Mouse (Mus musculus): ENCODE results near the gene Slc39a10. TPM values are rescaled to one million over a fixed set of nuclear protein-coding genes. Genes with fewer than 3 reads are reported as not detected.
"Not testable (repeated sequence)": the region's sequence is repeated elsewhere in the genome, so short reads cannot be mapped to it uniquely, and the experiment has no call there.

Gene Slc39a10
- total RNA-seq, 4 experiments from 2014 or later = 3.5 to 5.2 (median 4.3) TPM

GRCm38 (mm10) chr1:46864175-46864885, 28.3 kb downstream of the Slc39a10 start:
- no peak for DNase-seq (ENCODE audit: low spot score in 2 of 2)

DNA sequence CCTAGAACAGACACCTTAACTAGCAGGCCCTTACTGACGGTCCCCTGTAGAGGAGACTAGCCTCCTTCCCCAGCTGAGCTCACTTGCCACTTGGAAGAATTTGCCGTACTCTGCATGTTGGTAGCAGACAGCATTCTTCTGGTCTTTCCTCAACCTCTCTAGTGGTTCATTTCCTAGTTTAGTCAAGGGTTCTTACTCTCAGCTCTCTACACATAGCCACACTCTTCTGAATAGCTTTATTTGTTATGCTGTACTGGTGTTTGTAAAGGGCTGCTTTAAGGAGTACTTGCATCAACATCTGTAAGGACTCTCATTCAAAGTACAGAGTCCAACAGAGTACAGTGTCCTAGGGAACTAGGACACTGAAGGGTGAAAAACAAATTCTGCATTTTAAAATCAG, 29.2 kb downstream of the Slc39a10 start:
- no peak for DNase-seq (ENCODE audit: low spot score in 2 of 2)

- DNase-seq (ENCODE audit: low spot score in 2 of 2) = no peak
These were observed 32.6 kb downstream of the Slc39a10 start for GRCm38 (mm10) chr1:46860082-46860481.

- no peak for DNase-seq (ENCODE audit: low spot score in 2 of 2)
These were observed 34.1 kb downstream of the Slc39a10 start for GRCm38 (mm10) chr1:46858579-46858978.

- no peak for DNase-seq (ENCODE audit: low spot score in 2 of 2)
These were observed 36.2 kb downstream of the Slc39a10 start for GRCm38 (mm10) chr1:46856498-46856897.

- DNase-seq (ENCODE audit: low spot score in 2 of 2) = peak in 1 of 2 experiments; percentile 78
These were observed 38.4 kb downstream of the Slc39a10 start for GRCm38 (mm10) chr1:46854036-46854900.

- peak; percentile 97 for DNase-seq (ENCODE audit: low spot score in 2 of 2)
These were observed 39.2 kb downstream of the Slc39a10 start for GRCm38 (mm10) chr1:46853317-46854035.

DNA sequence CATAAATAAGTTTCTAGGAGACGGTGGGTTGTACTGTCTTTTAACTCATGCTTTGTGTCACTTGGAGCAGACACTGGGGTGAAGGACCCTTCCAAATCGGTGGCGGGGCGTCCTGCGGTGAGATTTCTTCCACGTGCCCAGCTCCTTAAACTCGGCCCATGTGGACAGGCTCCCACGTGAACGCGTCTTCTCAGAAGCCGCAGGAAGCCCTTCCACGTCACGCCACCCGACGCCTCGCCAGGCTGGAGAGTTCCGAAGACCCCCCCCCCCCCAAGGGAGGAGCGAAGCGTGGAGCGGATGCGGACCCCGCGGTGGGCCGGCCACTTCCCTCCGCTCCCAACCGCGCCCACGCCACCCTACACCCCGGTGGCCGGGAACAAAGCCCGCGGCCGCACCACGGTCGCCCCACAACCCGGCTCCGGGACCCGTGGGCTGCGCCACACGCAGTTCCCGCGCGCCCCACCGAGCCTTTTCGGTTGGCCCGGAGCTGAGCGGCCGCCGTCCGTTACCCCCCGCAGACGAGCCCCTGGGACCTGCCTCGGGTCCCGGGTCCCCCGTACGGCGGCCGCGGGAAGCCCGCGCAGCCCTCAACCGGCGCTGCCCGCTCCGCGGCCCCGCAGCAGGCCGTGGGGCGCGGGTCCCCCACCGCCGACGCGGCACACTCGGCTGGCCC, 39.9 kb downstream of the Slc39a10 start:
- peak; percentile 46 to 62 for DNase-seq (ENCODE audit: low spot score in 2 of 2)

DNA sequence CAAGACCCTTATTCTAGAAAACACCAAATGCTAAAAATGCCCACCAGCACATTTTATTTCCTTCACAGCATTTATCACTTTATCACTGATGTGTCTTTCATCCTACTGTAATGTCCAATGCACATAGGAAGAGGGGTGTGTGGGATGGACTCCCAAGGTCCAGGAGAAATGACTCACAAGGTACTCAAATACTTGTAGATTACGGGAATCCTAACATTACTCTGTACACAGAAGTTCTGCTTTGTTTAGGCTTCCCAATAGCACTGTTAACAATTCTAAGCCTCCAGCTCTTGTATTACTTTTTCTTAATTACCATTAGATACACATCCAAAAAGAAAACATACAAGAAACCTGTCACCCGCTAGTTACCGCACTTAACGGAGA, 40.4 kb downstream of the Slc39a10 start:
- DNase-seq (ENCODE audit: low spot score in 2 of 2) = no peak

DNA sequence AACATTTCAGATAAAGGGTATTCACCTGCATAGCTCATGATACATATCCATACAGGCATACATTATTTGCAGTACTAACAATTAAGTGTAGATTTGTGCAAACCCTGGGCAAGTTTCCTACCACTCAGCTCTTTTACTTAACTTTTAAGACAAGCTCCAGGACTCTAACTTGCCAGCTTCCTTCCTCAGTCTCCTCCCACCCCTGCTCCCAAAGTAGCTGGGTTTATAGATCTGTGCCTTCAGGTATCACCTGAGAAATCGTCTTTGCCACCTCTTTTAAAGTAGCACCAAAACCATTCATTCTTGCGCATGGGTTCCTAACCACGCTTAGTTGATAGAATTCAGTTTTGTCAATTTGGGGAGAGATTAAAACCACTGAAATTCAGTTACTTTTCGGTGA, 41.1 kb downstream of the Slc39a10 start:
- no peak for DNase-seq (ENCODE audit: low spot score in 2 of 2)

- DNase-seq (ENCODE audit: low spot score in 2 of 2) = peak; percentile 10 to 35
These were observed 42.9 kb downstream of the Slc39a10 start for GRCm38 (mm10) chr1:46849758-46850157.

- DNase-seq (ENCODE audit: low spot score in 2 of 2) = no peak
These were observed 47.4 kb downstream of the Slc39a10 start for GRCm38 (mm10) chr1:46845221-46845620.

DNA sequence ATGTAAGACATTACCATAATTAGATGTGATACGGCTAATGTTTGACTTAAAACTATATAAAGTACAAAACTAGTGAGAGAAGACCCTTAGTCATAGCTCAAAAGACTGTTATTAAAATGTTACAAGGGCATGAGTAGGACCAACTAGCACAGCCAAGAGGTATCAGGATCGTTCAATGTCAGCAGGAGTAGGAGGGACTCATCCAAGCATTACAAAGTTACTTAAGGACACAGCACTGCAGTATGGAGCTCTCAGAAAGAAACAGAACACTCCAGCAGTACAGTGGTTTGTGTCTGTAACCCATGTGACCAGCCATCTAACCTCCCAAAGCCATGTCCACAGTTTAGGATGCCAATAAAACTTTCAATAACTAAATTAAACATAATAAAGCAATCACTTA, 48.4 kb downstream of the Slc39a10 start:
- DNase-seq (ENCODE audit: low spot score in 2 of 2) = no peak

DNA sequence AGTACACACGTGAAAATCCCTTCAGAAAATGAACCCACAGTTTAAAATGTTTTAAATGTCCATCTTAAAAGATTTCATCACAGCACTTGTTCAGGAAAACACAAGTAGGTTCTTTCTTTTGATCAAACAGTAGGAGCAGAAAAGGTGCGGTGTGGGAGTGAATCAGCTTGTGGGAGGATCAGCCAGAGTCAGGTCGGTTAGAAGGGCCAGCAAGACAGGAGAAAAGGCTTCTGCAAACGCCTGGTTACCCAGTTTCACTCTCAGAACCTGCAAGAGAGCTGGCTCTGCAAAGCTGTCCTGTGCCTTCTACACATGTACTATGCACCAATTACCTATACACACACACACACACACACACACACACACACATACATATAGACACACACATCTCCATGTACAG, 49.2 kb downstream of the Slc39a10 start:
- no peak for DNase-seq (ENCODE audit: low spot score in 2 of 2)

- peak in 1 of 2 experiments; percentile 30 for DNase-seq (ENCODE audit: low spot score in 2 of 2)
These were observed 60.7 kb downstream of the Slc39a10 start for GRCm38 (mm10) chr1:46831927-46832326.

DNA sequence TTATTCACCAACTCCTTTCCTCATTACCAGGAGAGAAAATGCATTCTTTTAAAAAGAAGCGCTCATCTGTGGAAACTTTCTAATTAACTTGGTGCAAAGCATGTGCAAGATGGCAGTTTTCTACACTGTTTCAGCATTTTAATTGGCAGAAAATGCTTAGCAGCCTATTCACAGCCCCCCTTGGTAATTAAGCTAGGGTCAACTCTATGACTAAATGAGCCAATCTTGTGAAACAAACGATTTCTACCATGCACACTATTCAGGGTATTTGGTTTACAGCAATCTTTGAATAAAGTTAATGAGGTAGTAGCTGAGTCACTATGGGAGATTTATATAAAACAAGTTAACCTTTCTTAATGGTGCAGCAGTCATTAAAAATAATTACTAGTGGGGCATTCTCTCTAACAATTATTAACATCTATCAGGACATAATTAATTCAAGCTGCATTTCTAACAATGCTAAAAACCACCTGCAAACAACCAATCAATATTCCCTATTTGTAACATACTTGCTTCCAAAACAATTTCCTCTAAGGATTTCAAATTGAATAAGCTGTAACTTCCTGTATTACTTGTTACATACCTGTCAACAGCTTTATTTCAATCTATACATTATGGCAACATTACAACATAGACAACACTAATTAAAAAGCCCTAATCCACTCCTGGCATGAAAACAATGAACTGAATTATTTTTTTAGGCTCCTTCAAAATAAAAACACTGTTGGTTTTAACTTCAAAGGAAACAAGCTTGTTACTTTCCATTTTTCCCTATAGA, 62.4 kb downstream of the Slc39a10 start:
- no peak for DNase-seq (ENCODE audit: low spot score in 2 of 2)

- DNase-seq (ENCODE audit: low spot score in 2 of 2) = no peak
These were observed 70.2 kb downstream of the Slc39a10 start for GRCm38 (mm10) chr1:46822256-46822972.

DNA sequence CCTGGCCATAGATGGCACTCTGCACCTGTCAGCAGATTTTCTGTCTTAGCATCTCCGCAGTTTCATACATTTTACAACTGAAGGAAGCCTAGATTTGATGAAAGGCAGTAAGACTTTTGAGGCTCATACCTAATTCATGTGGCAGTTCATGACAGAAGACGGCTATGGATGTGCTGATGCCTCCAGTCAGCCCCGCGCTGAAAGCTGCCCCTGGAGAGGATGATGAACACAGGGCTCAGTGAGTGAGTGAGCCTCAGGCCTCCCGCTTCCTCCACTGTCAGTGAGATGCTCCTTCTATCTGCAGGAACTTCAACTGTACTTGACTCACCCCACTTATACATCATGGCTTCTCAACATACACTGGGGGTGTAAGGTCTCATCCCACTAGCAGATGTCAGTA, 74.7 kb downstream of the Slc39a10 start:
- DNase-seq (ENCODE audit: low spot score in 2 of 2) = no peak

DNA sequence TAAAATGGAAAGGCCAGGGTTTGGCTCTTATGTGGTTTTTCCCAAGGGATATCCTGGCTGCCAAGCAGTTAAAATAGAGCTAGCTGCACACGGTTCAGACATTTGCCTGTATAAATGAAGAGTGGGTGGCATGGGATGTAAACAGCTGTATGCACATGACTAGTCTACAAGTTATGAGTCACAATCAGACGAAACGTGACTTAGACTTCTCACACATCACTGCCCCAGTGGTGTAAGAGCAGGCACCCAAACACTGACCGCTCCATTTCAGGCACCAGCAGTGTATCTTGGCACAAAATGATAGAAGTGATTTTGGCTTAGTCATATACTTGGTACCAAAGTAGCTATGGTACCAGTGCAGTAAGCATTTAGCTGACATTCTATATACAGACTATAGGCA, 84.0 kb downstream of the Slc39a10 start:
- not testable (repeated sequence) for DNase-seq (ENCODE audit: low spot score in 2 of 2)

- no peak for DNase-seq (ENCODE audit: low spot score in 2 of 2)
These were observed 87.6 kb downstream of the Slc39a10 start for GRCm38 (mm10) chr1:46805074-46805473.

All from gastrocnemius, adult 8-10 months (tissue).